Mouse (Mus musculus): ENCODE measurements around the gene Tom1l2.

Tom1l2 gene

DNA sequence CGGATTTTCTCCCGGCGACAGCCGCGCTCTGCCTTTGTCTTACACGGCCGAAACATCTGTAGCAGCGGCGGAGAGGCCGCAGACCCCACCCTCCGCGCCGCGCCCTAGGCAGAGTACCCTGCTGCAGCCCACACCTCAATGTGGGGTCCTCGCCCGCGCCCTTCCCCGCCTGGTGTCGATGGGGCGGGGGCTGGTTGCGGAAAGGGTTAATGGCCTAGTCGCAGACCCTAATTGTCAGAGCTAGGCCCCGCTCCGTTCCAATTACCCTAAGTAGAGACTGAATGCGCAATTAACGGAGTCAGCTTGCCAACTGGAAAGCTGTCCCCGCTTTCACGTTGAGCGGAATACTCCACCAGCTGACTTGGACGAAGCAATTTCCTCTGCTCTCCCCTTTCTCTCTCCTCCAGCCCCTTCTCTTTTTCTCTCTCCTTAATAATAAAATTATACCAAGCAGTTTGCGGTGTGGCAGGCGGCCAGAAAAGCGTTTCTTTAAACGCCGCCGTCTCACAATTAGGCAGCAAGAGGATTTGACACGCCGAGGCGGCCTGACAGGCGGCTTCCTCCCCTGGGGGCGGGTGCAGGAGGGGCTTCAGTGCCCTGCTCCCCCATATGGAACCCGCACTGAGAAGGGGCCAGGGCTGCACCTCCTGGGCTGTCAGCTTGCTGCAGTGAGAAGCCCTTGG is 175.6 kb downstream of the Tom1l2 start:
- DNase-seq (ENCODE audit: low read depth, low spot score), result no peak
